Mouse (Mus musculus) urinary bladder, postnatal 36 days (tissue): ENCODE measurements around the gene 4930544D05Rik.

Experiments used
- DNase-seq, 2 experiments: peaks; one replicate each; pipeline ENCODE4 v3.0.0; 2022; ENCODE audit warnings: low spot score in 2 of 2, mixed read lengths in 1 of 2

Gene 4930544D05Rik

GRCm38 (mm10) chr11:70656456-70656927 lies 40.8 kb downstream of the 4930544D05Rik start:
- no peak for DNase-seq

GRCm38 (mm10) chr11:70656964-70657363 lies 41.3 kb downstream of the 4930544D05Rik start, which contains the start of gene Eno3:
Eno3 (plus strand) TSS chr11:70657202.
- no peak for DNase-seq

- DNase-seq, result no peak
These were observed 41.9 kb downstream of the 4930544D05Rik start for GRCm38 (mm10) chr11:70657573-70657972.

- no peak for DNase-seq
These were observed 42.3 kb downstream of the 4930544D05Rik start for GRCm38 (mm10) chr11:70657991-70658390.

GRCm38 (mm10) chr11:70658521-70658920 lies 42.9 kb downstream of the 4930544D05Rik start:
- DNase-seq, result no peak

- no peak for DNase-seq
These were observed 43.3 kb downstream of the 4930544D05Rik start for GRCm38 (mm10) chr11:70658942-70659341.

GRCm38 (mm10) chr11:70660571-70660970 lies 44.9 kb downstream of the 4930544D05Rik start:
- no peak for DNase-seq

GRCm38 (mm10) chr11:70663101-70663500 lies 47.5 kb downstream of the 4930544D05Rik start:
- DNase-seq, result no peak

GRCm38 (mm10) chr11:70663957-70664356 lies 48.3 kb downstream of the 4930544D05Rik start:
- DNase-seq, result no peak

GRCm38 (mm10) chr11:70664741-70665140 lies 49.1 kb downstream of the 4930544D05Rik start:
- no peak for DNase-seq
